Mouse (Mus musculus): ENCODE data around the gene Sgsm1.

The Sgsm1 gene

DNA sequence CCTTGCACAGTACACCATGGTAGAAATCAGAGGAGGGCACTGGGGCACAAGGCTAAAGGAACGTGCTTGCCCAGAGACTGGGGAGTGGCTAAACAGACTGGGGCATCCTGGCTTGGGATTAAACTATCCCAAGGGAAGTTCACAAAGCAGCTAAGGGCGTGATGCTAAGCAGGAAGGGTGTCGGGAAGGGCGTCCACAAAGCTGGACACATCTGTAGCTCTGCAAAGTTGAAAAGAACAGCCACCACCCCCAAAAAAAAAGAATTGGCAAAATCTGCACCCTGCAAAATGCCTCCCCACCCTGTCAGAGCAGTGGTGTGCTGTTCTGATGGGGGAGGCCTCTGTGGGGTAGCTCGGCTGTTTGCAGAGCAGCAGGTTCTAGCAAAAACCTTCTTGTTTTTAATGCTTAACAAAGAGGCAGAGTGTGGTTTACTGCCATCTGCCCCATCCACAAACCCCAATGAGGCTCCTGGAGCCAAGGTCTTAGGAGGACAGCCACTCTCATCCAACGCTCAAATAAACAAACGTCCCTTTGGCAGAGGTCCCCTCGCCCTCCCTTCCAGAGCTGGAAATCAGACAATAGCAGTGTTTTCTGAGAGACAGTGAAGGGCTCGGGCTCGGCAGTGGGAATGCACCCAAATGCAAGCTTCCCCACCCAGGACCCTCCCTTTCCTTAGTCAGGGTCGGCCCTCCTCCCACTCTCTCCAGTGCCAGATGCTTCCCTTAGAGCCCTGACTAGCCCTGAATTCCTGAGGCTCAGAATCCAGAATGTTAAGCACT, 101.8 kb downstream of the Sgsm1 start:
- Histone ChIP-seq H3K27me3 (ENCODE audit: control insufficient read depth, insufficient read depth, low read length, poor library complexity, severe bottlenecking) (no peaks in the 10 kb centered on the region), H3K36me3 (ENCODE audit: control insufficient read depth, insufficient read depth, low read length, poor library complexity, severe bottlenecking) (no peaks in the 10 kb centered on the region)
- no peak for DNase-seq (ENCODE audit: low read depth, low spot score)

DNA sequence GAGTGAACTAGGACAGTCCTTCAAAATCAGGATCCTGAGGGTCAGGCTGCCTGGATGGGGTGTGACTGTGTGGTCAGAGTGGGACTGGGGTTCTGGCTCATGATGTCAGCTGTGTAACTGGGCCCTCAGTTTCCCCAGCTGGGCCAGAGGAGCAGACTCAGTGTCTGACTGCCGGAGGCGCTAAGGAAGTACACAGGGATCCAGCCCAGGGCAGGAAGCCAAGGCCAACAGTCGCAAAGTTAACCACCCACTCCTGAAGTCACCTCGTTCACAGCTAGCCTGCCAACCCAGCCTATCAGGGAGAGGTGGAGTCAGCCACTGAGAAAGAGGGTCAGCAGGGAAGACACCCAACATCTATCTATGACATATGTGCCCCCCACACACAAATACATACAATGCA, 102.5 kb downstream of the Sgsm1 start:
- no peak for DNase-seq (ENCODE audit: low read depth, low spot score)
- Histone ChIP-seq H3K36me3 (ENCODE audit: control insufficient read depth, insufficient read depth, low read length, poor library complexity, severe bottlenecking) (no peaks in the 10 kb centered on the region), H3K27me3 (ENCODE audit: control insufficient read depth, insufficient read depth, low read length, poor library complexity, severe bottlenecking) (no peaks in the 10 kb centered on the region)

DNA sequence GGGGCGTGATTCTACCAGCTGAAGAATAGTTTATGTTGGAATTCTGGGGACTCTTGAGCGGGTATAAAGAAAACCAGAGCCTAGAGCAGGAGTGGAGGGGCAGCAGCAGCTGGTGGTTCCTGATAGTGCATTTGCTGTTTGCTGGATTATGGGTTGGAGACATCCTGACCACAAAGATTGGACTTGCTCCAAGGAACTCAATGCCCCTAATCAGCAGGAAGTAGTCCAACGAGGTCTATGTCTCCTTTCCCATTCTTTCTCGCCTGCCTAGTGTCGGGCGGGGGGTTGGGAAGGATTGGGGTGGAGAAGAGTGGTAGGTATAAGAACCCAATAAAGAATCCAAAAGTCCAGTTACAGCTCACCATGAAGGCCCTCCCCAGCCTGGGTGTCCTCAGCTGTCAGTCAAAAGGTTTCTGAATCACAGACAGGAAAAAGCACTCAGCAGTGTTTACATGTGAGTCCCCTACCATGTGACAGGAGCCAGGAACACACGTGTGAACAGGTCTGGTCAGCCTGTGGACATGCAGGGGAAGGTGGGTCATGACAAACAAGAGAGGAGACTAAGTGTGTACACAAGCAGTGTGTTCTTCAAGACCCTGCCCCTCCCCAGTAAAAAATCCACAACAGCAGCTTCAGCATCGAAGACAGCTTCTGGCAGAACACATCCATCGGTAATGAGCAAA, 103.8 kb downstream of the Sgsm1 start:
- Histone ChIP-seq H3K27me3 (ENCODE audit: control insufficient read depth, insufficient read depth, low read length, poor library complexity, severe bottlenecking) (no peaks in the 10 kb centered on the region), H3K36me3 (ENCODE audit: control insufficient read depth, insufficient read depth, low read length, poor library complexity, severe bottlenecking) (no peaks in the 10 kb centered on the region)
- DNase-seq (ENCODE audit: low read depth, low spot score) = no peak

DNA sequence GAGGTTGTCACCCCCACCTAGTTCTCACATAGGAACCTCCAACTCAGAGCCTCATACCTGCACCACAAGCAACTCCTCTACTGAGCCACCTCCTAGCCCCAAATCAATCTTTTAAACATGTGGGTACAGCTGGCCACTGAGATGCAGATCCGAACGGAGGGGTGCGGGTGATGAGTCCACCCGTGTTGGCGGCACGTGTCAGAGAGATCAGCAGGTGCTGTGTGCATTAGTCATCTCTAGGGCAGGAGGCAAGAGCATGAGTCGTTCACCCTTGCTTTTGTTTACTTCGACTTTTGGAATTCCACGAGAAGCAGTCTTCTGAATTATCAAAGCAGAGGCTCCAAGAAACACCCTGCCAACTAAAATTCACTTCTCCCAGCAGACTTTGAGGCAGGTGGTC, 106.4 kb downstream of the Sgsm1 start:
- DNase-seq (ENCODE audit: low read depth, low spot score) = no peak
- no peaks in the 10 kb centered on the region for H3K36me3 ChIP-seq (ENCODE audit: control insufficient read depth, insufficient read depth, low read length, poor library complexity, severe bottlenecking)
- no peaks in the 10 kb centered on the region; the same call in 1 of the 2 replicates for H3K27me3 ChIP-seq (ENCODE audit: control insufficient read depth, insufficient read depth, low read length, poor library complexity, severe bottlenecking)

GRCm38 (mm10) chr5:113199772-113200134, 110.8 kb downstream of the Sgsm1 start:
- DNase-seq (ENCODE audit: low read depth, low spot score) = no peak
- Histone ChIP-seq H3K36me3 (ENCODE audit: control insufficient read depth, insufficient read depth, low read length, poor library complexity, severe bottlenecking) (no peaks in the 10 kb centered on the region), H3K27me3 (ENCODE audit: control insufficient read depth, insufficient read depth, low read length, poor library complexity, severe bottlenecking) (no peaks in the 10 kb centered on the region; the same call in 1 of the 2 replicates)

- H3K27me3 ChIP-seq (ENCODE audit: control insufficient read depth, insufficient read depth, low read length, poor library complexity, severe bottlenecking) = no peaks in the 10 kb centered on the region; the same call in 1 of the 2 replicates
- H3K36me3 ChIP-seq (ENCODE audit: control insufficient read depth, insufficient read depth, low read length, poor library complexity, severe bottlenecking) = no peaks in the 10 kb centered on the region
- no peak for DNase-seq (ENCODE audit: low read depth, low spot score)
These were observed 111.3 kb downstream of the Sgsm1 start for GRCm38 (mm10) chr5:113199126-113199771.

GRCm38 (mm10) chr5:113196916-113197794, 113.4 kb downstream of the Sgsm1 start:
- DNase-seq (ENCODE audit: low read depth, low spot score) = no peak
- Histone ChIP-seq H3K27me3 (ENCODE audit: control insufficient read depth, insufficient read depth, low read length, poor library complexity, severe bottlenecking) (no peaks in the 10 kb centered on the region; the same call in 1 of the 2 replicates), H3K36me3 (ENCODE audit: control insufficient read depth, insufficient read depth, low read length, poor library complexity, severe bottlenecking) (no peaks in the 10 kb centered on the region)

DNA sequence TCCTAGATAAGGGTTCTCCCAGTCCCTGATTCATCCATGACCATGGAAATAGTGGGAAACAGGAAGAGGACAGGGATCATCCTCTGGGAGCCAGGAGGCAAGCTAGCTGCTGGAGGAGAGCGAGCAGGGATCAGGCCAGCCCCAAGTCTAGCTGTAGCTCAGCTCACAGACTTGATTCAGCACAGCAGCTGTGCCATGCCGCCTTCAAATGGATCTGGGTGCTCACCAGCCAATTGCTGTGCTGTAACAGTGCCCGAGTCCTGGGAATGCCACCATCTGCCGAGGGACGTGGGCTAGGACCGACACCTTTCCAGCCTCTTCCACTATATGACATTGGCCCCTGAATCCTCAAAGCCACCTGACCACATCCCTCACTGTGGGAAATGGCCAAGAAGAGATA, 114.7 kb downstream of the Sgsm1 start:
- H3K27me3 ChIP-seq (ENCODE audit: control insufficient read depth, insufficient read depth, low read length, poor library complexity, severe bottlenecking) = no peaks in the 10 kb centered on the region
- no peak for DNase-seq (ENCODE audit: low read depth, low spot score)
- H3K36me3 ChIP-seq (ENCODE audit: control insufficient read depth, insufficient read depth, low read length, poor library complexity, severe bottlenecking) = no peaks in the 10 kb centered on the region

DNA sequence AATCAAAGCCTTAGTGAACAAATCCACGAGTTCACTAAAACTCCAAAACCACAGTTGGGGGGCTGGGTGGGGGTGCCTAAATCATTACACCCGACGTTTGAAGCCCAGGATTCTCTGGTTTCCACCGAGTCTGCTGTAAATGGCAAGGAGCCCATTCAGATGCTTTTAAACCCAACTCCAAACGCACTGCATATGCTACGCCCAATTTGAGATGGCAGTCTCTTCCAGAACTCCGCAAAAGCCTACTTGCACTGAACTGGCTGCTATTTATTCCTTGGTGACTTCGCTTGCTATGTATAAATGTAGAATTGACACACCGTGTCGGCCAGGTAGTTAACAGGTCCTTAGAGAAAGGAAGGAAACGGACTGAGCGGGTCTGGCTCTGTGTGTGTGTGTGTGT, 115.1 kb downstream of the Sgsm1 start:
- H3K27me3 ChIP-seq (ENCODE audit: control insufficient read depth, insufficient read depth, low read length, poor library complexity, severe bottlenecking) = no peaks in the 10 kb centered on the region
- no peaks in the 10 kb centered on the region for H3K36me3 ChIP-seq (ENCODE audit: control insufficient read depth, insufficient read depth, low read length, poor library complexity, severe bottlenecking)
- no peak for DNase-seq (ENCODE audit: low read depth, low spot score)

DNA sequence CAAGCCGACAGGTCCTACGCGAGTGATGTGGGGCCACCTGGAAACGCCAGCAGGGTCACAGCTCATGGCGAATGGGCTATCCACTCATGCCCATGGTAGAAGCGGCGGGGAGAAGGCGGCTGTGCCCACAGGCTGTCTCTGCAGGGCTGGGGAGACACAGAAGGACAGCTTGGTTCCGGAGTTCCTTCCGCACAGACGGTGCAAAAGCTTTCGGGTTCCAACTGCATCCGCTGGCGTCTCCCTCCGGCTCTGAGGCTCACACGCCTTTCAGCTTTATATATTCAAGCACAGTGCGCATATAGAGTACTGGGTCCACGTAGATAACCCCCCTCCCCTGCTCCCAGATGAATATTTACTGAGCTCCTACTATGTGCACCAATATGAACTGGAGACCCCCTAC, 116.8 kb downstream of the Sgsm1 start:
- DNase-seq (ENCODE audit: low read depth, low spot score) = no peak
- Histone ChIP-seq H3K36me3 (ENCODE audit: control insufficient read depth, insufficient read depth, low read length, poor library complexity, severe bottlenecking) (no peaks in the 10 kb centered on the region), H3K27me3 (ENCODE audit: control insufficient read depth, insufficient read depth, low read length, poor library complexity, severe bottlenecking) (no peaks in the 10 kb centered on the region)
